Mouse (Mus musculus) heart, embryonic 10.5 days (tissue): ENCODE data around the gene Magi2. TPM values are rescaled to one million over a fixed set of nuclear protein-coding genes. Genes with fewer than 3 reads are reported as not detected.

Experiments used
- DNase-seq: peaks from one replicate; pipeline ENCODE4 v3.0.0-alpha.2; 2017; ENCODE audit warnings: low spot score
- H3K27ac ChIP-seq: fragments of 300-500 bp; sonication (generic); 2 replicates; pipeline ENCODE4 v1.5.1; 2016; ENCODE audit warnings: mild to moderate bottlenecking
- H3K27me3 ChIP-seq: fragments of 300-500 bp; sonication (generic); 2 replicates; pipeline ENCODE4 v1.6.1; 2016; ENCODE audit warnings: mild to moderate bottlenecking; ENCODE audit not compliant: poor library complexity, insufficient read depth, severe bottlenecking
- H3K36me3 ChIP-seq: fragments of 300-500 bp; sonication (generic); 2 replicates; pipeline ENCODE4 v1.6.1; 2016; ENCODE audit warnings: mild to moderate bottlenecking, moderate library complexity
- H3K4me1 ChIP-seq: fragments of 300-500 bp; sonication (generic); 2 replicates; pipeline ENCODE4 v1.6.1; 2016; ENCODE audit warnings: mild to moderate bottlenecking
- H3K4me3 ChIP-seq: fragments of 300-500 bp; sonication (generic); 2 replicates; pipeline ENCODE4 v1.5.1; 2016; ENCODE audit warnings: mild to moderate bottlenecking, moderate library complexity
- H3K9me3 ChIP-seq: fragments of 300-500 bp; sonication (generic); 2 replicates; pipeline ENCODE4 v1.6.1; 2016; ENCODE audit warnings: mild to moderate bottlenecking, moderate library complexity
- WGBS: fragments of 180-500 bp; shearing (Covaris S2); methylation state at CpG from one replicate; pipeline ENCODE4 v1.1.7; 2016; 5-methylcytosine and 5-hydroxymethylcytosine counted together
- polyA plus RNA-seq: library from polyadenylated mRNA; unstranded; fragments of >200 nt; fragmentation: Nextera tagmentation; extraction: Ambion mirVana; gene quantifications from 2 replicates; pipeline ENCODE4 v1.2.1, GENCODE M21; 2016

Gene Magi2
- polyA plus RNA-seq, 1 experiment from 2014 or later, result 1.8 TPM

DNA sequence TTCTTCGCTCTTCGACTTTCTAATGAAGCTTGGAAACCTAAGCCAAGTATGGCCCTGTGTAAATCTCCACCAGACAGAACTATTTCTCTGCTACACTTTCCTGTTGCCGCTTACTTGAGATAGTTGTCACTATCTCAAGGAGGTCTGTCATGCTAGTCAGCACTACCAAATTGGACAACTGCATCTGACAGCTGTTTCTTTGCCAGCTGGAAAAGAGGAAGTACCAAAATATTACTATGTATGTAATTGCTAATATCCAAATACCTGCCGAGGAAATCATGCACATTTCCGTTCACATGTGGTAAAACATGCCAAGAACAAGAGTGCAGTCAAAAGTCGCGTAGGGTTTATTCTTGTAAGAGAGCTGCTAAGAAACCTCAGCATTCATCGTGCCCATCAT is 1126.1 kb downstream of the Magi2 start:
- WGBS, result 83% methylated on average over 8 of the region's 8 CpGs
- Histone ChIP-seq H3K4me3 (no peak overlapping the region), H3K9me3 (no peaks in the 10 kb centered on the region), H3K27me3 (no peaks in the 10 kb centered on the region), H3K27ac (no peak overlapping the region), H3K4me1 (no peaks in the 10 kb centered on the region), H3K36me3 (no peaks in the 10 kb centered on the region)
- DNase-seq, result no peak

DNA sequence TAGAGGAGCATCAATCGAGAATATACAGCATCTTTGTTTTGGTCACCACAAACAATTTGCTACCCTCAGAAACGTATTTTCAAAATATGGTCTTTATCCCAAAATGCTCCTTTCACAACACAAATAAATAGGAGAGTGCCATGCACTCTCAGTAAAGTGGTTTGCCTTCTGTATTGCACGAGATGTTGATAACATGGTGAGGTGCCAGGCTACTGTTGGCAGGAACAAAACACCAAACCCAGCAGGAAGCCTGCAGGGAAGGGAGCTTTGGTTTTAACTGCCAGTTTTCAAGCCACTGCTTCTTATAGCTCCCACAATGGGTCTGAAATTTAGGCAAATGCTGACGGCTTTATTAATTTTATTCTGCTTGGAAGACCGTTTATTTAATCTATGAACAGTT is 1131.6 kb downstream of the Magi2 start:
- H3K9me3 ChIP-seq, result no peaks in the 10 kb centered on the region
- H3K4me3 ChIP-seq, result no peak overlapping the region
- H3K36me3 ChIP-seq, result no peaks in the 10 kb centered on the region
- H3K4me1 ChIP-seq, result no peaks in the 10 kb centered on the region
- 55% methylated on average over 5 of the region's 5 CpGs for WGBS
- no peak for DNase-seq
- no peak overlapping the region for H3K27ac ChIP-seq
- H3K27me3 ChIP-seq, result no peaks in the 10 kb centered on the region

DNA sequence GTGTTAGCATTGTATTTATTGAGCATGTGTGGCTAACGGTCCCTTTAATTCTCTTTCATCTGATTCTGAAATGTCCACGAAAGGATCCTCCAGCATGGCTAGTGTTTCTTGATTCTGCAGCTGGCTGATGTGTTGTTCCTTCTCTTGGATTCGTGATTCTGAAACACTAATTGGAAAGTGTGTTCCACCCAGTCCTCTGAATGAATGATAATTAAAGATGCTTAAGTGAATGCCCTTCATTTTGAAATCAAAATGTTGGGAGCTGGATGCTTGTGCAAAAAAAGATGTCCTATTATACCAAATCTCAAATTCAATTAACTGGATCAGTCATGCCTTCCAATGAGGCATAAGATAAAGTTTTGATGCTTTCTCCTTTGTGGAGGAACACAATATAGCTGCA is 1132.2 kb downstream of the Magi2 start:
- DNase-seq, result no peak
- Histone ChIP-seq H3K9me3 (no peaks in the 10 kb centered on the region), H3K27me3 (no peaks in the 10 kb centered on the region), H3K4me1 (no peaks in the 10 kb centered on the region), H3K27ac (no peak overlapping the region), H3K4me3 (no peak overlapping the region), H3K36me3 (no peaks in the 10 kb centered on the region)
- 73% methylated on average over 3 of the region's 3 CpGs for whole genome bisulfite sequencing

DNA sequence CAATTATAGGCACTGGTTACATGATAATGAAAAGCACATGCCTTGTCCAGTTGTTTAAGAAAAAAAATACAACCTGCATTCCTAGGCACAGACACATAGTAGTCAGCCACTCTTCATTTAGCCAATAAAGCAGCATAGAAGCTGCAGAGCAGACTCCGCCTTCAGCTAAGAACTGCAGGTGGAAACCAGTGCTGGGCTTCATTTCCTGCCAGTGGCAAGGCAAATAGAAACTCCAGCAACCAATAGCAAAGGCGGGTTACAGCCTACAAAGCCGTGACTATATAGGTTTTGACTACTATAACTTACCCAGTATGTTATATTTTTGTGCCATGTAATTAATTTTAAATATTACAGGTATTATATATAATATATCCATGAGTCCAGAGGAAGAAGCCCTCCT is 1135.3 kb downstream of the Magi2 start:
- Histone ChIP-seq H3K27ac (no peak overlapping the region), H3K27me3 (no peaks in the 10 kb centered on the region), H3K9me3 (no peaks in the 10 kb centered on the region), H3K4me1 (no peaks in the 10 kb centered on the region), H3K4me3 (no peak overlapping the region), H3K36me3 (no peaks in the 10 kb centered on the region)
- DNase-seq, result no peak
- 84% methylated on average over 3 of the region's 3 CpGs for WGBS

DNA sequence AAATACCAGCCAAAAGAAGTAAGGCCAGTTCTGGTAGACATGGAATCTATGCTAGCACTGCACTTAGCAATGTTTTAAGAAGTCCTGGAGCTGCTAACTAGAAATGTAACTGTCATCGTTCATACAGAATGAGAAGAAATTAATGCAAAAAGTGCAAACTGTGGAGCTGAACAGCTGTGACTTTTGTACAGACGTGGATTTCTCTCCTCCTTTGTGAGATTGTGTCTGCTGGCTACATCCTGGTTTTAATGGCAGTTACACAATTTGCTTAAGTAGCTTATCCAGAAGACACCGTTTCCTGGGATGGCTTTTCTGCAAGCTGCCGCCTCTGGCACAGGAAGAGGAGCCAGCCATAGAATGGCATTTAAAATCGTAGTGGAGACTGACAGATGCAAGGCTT is 1136.4 kb downstream of the Magi2 start:
- Histone ChIP-seq H3K27ac (no peak overlapping the region), H3K4me1 (no peaks in the 10 kb centered on the region), H3K9me3 (no peaks in the 10 kb centered on the region), H3K36me3 (no peaks in the 10 kb centered on the region), H3K4me3 (no peak overlapping the region), H3K27me3 (no peaks in the 10 kb centered on the region)
- DNase-seq, result no peak
- WGBS, result 53% methylated on average over 5 of the region's 5 CpGs

DNA sequence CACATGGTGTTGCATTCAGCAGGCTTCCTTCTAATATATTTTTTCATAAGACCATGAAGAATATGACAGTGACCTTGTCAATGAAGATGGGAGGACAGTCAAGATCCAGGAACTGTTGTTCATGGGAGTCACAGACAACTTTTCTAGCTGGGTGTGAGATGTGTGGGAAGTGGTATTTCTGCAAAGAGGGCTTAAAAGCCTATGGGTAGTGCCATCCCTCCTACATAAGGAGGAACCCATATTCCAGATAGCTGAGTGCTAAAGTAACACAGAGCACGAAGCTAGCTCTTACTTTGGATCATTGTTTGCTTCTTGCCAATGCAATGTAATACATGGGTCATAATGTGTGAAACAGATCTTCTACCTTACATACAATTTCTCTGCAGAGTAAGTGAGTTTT is 1146.8 kb downstream of the Magi2 start:
- no peak for DNase-seq
- no peaks in the 10 kb centered on the region for H3K27me3 ChIP-seq
- no peak overlapping the region for H3K27ac ChIP-seq
- H3K36me3 ChIP-seq, result no peaks in the 10 kb centered on the region
- 64% methylated on average over 1 of the region's 1 CpGs for whole genome bisulfite sequencing
- no peaks in the 10 kb centered on the region for H3K9me3 ChIP-seq
- H3K4me3 ChIP-seq, result no peak overlapping the region
- no peaks in the 10 kb centered on the region for H3K4me1 ChIP-seq

DNA sequence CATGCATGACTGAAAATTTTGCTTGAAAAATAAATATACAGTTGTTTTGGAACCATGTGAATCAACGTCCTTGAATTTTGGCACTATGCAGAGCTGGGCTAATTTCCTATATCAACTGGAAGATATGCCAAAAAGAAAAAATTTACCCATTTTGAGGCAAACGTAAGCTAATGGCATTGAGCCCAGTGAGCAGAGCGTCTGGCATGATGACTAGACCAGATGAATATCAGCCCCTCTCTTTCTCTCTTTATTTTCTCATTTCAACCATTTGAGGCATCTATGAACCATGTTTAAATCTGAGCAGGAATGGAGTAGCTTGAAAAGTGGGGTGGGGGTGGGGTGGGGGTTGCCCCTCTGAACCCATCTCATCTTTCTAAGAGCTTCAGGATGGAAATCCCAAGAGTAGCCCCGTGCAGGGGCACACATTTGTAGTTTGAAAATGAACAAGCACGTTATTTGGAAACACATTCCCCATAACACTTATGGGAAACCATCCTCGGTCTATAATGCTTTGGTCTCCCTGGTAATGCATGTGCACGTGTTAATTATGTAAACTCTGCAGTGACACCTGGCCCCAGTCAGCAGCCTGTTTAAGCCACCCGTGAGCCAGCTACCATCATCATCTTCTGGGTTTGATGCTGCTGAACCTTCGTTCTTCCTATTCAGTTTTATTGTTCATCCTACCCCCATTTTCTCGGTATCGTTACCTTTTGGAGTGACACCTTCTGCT is 1151.4 kb downstream of the Magi2 start:
- no peaks in the 10 kb centered on the region for H3K9me3 ChIP-seq
- no peak overlapping the region for H3K27ac ChIP-seq
- no peaks in the 10 kb centered on the region for H3K36me3 ChIP-seq
- 80% methylated on average over 11 of the region's 11 CpGs for WGBS
- no peak for DNase-seq
- no peaks in the 10 kb centered on the region for H3K27me3 ChIP-seq
- no peaks in the 10 kb centered on the region for H3K4me1 ChIP-seq
- no peak overlapping the region for H3K4me3 ChIP-seq

DNA sequence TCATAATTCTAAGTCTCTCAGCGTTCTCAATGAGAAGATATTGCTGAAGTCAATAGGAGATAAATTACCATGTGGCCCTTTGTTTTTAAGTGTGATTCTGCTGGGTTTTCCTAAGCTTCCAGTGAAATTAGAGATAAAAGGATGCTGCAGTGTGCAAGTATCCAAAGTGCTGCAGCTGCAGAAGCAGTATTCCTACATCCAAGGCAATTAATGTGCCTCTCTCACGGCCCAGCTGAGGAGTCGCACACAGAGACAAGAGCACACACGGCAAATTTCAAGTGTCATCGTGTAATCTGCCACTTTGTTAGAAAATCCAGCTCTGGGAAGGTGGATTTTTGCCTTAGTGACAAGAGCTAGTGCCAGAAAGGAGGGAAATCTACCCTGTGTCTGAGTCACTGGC is 1177.7 kb downstream of the Magi2 start:
- no peaks in the 10 kb centered on the region for H3K27me3 ChIP-seq
- WGBS, result 77% methylated on average over 5 of the region's 5 CpGs
- DNase-seq, result no peak

DNA sequence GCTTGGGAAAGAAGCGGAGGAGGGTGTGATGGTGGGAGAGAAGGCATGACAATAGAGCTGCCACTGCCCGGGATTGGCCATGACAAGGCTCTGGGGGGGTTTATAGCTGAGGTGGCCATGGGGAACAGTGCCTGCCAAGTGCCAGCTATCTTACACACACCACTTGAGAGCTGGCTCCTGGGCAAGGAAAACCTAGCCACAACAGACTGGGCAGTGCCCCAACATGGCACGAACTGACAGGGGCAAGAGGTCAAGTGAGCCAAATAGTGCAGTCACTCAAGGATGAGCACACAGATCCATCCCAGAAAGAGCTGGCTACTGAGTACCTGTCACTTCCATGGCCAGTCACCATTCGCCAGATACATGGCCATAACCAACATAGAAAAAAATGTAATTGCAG is 1179.8 kb downstream of the Magi2 start:
- H3K36me3 ChIP-seq, result no peaks in the 10 kb centered on the region
- H3K27me3 ChIP-seq, result no peaks in the 10 kb centered on the region
- no peak overlapping the region for H3K4me3 ChIP-seq
- WGBS, result 80% methylated on average over 4 of the region's 4 CpGs
- H3K27ac ChIP-seq, result no peak overlapping the region
- no peaks in the 10 kb centered on the region for H3K4me1 ChIP-seq
- DNase-seq, result no peak
- no peaks in the 10 kb centered on the region for H3K9me3 ChIP-seq

More for the DNA sequence above, 1177.7 kb downstream of the Magi2 start:
- Histone ChIP-seq H3K4me3 (no peak overlapping the region), H3K36me3 (no peaks in the 10 kb centered on the region), H3K4me1 (no peaks in the 10 kb centered on the region), H3K27ac (no peak overlapping the region), H3K9me3 (no peaks in the 10 kb centered on the region)

DNA sequence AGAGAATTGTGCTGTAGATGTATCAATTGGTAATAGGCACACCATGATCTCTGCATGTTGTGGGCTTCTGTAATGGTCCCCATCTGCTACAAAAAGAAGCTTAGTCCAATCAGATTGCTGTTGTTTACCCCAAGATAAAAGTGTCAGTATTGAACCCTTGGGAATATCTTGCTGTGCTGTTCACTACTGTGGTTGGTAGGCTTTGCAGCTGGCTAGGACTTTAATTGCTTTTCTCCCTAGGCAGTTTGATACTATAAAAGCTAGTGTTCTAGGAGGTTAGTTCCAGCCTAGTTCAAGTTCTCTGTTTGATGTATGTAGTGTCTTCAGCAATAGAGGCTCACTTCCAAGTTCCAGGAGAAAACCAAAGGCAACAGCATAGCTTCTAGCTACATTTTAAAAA is 1188.5 kb downstream of the Magi2 start:
- Histone ChIP-seq H3K4me3 (no peak overlapping the region), H3K36me3 (no peaks in the 10 kb centered on the region), H3K4me1 (no peaks in the 10 kb centered on the region), H3K27ac (no peak overlapping the region), H3K9me3 (no peaks in the 10 kb centered on the region), H3K27me3 (no peaks in the 10 kb centered on the region)
- no peak for DNase-seq

DNA sequence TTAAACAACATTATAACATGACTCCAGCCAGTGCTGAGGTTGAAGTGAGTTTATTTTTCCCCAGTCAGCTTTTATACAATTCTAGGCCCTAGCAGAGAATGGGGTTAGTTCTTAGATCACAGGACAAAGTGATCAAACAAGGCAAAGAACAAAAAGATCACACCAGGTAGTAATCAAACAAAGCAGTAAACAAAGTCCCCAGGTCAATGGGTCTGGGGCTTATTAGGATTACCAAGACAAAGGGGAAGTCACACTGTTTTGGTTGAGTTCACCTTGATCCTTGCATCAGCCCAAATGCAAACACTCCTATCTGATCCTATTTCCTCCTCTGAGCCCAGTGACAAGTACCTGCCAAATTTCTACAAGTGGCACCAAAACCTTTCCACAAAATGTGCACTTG is 1190.5 kb downstream of the Magi2 start:
- H3K36me3 ChIP-seq, result no peaks in the 10 kb centered on the region
- H3K27ac ChIP-seq, result no peak overlapping the region
- H3K4me3 ChIP-seq, result no peak overlapping the region
- DNase-seq, result no peak
- H3K9me3 ChIP-seq, result no peaks in the 10 kb centered on the region
- H3K4me1 ChIP-seq, result no peaks in the 10 kb centered on the region
- no peaks in the 10 kb centered on the region for H3K27me3 ChIP-seq

DNA sequence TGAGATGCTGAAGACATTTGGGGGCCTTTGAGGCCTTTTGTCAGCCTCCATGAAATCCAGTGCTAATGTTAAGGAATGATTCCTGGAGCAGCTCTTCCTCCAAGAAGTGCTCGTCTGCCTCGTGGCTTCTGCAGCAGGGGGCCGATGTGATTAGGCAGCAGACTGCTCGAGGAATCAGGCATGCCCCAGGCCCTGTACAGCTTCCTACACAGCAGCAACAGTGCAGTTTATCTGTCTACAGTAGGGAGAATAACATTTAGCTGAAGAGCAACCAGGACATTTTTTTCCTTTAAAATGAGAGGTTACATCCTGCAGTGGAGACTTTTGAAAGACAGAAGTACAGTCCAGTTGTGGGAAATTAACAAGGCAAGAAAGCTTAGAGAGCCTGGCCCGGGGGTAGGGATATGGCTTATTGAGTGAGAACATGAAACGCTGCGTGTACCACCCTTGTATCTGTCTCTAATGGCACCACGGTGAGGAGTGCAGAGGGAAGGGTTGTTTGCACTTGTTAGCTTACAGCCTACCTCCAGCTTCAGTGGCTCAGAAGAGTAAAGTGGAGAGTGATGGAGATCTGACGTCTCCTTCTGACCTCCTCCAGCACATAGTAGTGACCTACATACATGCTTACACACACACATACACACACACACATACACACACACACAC is 1205.4 kb downstream of the Magi2 start:
- no peaks in the 10 kb centered on the region for H3K9me3 ChIP-seq
- H3K4me1 ChIP-seq, result no peaks in the 10 kb centered on the region
- H3K4me3 ChIP-seq, result no peak overlapping the region
- DNase-seq, result no peak
- H3K36me3 ChIP-seq, result no peaks in the 10 kb centered on the region
- 55% methylated on average over 9 of the region's 9 CpGs for whole genome bisulfite sequencing
- no peaks in the 10 kb centered on the region for H3K27me3 ChIP-seq
- no peak overlapping the region for H3K27ac ChIP-seq

DNA sequence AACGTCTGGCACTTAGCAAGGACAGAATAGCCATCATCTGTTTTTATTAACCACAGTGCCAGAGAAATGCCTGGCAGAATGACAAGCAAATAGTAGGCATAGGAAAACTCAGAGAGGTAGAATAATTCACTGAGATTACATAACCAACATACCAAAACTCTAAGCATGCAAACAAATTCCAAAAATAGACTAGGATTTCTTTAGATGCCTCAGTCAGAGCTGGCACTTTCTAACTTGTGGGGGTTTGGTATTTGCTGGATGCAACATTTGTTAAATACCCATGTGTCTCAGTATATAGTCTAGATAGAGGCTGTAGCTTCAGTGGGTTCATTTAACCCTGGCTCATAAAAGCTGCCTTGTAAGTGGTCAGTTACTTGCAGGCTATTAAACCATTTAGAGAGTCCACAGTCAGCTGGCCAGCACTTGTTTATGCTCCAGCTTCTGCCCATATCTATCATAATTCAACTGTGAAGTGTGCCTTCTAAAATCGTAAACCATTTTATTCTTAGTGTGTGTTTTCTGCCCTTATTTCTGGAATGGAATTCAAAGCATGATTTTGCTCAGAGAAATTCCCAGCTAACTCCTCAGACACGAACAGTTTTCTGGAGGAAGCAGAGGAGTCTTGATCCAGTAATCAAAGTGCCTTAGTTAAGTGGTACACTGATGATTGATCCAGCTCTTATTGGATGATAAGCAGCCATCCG is 1219.8 kb downstream of the Magi2 start:
- DNase-seq, result no peak
- no peak overlapping the region for H3K4me3 ChIP-seq
- WGBS, result 51% methylated on average over 4 of the region's 4 CpGs
- no peaks in the 10 kb centered on the region for H3K36me3 ChIP-seq
- H3K4me1 ChIP-seq, result no peaks in the 10 kb centered on the region
- H3K27me3 ChIP-seq, result no peaks in the 10 kb centered on the region
- no peak overlapping the region for H3K27ac ChIP-seq
- no peaks in the 10 kb centered on the region for H3K9me3 ChIP-seq
